Mouse (Mus musculus) 3134 (cell line): ENCODE data around the gene 4921530L21Rik.

ENCODE experiments used
- DNase-seq: peaks from one replicate; pipeline ENCODE4 v3.0.0-alpha.2; 2011; ENCODE audit warnings: low spot score; ENCODE audit not compliant: insufficient read length; ENCODE audit errors: extremely low read depth

Gene 4921530L21Rik

DNA sequence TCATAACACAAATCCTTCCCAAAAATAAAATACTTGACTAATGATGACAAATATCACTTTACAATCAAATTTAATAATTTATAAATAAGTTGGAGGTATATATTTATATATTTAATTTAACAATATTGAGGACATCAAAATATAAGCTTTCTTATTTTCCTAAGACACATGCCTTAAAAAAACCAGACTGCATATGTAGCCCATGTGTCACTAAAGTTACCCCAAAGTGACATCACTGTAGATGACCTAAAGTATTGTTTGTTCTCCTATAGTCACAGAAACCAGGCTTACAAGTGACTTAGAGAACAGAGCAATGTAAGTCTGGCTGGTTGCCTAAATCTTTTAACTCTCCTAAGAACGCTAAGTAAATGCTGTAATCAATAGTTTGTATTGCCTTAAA, at the start of gene 4921530L21Rik:
TSS of gene 4921530L21Rik (plus strand) at position 301 of the 400 bp plus-strand sequence.
- DNase-seq, result no peak

DNA sequence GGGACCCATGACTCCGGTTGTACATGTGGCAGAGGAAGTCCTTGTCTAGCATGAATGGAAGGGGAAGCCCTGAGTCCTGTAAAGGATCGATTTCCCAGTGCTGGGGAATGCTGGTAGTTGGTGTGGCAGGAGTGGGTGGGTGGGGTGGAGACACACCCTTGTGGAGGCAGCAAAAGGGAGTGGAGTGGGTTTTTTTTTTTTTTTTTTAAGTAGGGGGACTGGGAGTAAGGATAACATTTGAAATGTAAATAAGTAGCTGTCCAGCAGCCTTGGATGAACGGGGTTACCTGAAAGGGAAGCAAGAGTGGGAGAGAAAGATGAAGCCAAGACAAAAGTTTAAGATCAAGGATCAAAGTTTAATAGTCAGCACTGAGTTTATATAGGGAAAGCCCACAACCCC, 47.2 kb upstream of the 4921530L21Rik start:
- DNase-seq, result no peak

GRCm38 (mm10) chr14:95862981-95863380, 18.1 kb upstream of the 4921530L21Rik start:
- DNase-seq, result no peak

DNA sequence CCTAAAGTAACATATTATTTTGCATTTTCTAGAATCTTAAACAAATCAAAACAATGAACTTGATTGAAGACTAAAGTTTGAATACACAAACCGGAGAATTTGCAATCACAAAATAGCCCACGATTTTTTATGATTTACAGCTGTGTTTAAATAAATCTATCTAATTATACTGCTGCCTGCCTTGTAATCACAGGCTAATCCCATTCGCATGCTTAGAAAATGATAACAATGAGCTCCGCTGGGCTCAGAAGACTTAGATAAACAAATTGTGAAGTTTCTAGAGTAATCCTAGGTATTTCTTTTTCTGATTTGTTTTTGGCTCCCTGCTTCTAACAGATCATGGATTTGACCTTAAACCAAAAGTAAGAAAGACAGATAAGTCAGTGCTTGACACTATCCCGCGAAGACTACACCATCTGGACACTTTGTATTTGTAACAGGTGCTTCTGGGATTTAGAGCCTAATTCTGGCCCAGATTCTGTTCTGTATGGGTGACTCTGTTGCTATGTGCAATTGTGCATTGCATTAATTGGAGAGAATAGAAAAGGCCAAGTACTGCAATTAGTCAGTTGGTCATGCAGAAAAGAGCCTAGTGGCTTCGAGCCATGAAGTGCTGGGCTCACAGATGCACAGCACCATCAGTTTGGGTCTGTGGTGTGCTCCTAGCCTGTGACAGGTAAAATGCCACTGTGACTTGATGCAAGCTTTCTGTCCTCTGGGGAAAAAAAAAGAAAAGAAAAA, 15.2 kb upstream of the 4921530L21Rik start:
- DNase-seq, result no peak

GRCm38 (mm10) chr14:95872020-95872419, 9.0 kb upstream of the 4921530L21Rik start:
- no peak for DNase-seq

DNA sequence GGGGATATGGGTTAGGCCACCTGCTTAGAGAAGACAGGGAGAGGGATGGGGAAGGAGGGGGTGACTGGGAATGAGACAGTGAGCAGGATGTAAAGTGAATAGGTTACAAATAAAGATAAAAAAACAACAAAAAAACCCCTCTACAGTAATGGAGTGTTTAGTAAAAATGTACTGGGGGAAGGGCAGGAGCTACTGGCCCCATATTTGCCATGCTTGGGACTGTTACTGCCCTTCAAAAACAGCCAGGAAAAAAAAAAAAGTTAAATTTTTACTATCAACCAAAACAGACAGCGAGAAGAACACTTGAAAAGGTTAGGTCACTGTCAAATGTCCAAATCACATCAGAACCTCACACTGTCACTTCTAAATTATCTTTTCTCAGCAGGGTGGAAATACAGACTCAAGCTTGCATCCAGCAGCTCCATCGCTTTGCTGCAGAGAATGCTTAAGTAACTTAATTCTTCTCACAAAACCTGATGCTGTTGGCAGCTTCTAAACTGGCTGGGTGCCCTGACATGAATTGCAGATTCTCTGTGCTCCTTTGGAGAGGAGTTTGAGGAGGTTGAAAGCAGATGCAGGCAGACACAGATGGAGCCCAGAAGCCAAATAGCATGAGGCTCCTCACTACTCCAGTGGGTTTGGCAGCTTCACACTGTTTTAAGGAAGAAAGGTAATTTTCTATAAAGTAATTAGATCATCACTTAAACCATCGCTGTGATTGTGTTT, 4.1 kb upstream of the 4921530L21Rik start:
- DNase-seq, result no peak

DNA sequence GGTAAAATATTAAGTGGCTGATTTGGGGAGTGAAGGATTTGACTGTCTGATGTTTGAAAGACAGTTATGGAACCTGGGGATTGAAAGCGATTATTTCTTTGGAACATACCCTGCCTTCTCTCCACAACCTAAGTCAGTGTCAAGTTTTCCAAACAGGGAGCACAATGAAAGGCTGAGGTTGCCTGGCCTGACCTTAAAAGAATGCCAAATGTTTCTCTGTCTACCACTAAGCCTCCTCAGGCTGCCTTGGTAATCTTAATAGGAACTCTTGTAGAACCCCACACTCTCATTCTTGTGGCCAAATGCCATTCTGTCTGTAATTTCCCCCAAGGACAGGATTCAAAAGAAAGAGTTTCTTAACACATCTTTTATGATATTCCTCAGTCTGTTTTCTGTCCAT, 3.5 kb upstream of the 4921530L21Rik start:
- no peak for DNase-seq

DNA sequence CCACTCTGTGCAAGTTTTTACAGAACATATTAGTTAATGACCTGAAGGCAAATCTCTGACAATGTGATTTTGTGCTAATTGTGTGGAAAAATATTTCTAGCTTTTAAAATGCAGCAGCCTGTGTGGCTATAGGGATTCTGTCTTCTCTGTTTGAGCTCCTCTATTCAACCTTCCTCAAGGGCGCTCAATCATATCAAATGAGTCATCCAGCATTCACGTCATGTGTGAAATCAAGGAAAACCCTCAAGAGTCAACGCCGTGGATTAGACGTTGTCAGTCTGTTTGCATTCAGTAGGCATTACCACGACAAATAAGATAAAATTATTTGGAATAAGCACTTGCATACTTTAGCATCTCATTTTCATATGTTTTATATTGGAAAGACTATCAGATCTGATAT, 18.4 kb downstream of the 4921530L21Rik start:
- DNase-seq, result no peak

DNA sequence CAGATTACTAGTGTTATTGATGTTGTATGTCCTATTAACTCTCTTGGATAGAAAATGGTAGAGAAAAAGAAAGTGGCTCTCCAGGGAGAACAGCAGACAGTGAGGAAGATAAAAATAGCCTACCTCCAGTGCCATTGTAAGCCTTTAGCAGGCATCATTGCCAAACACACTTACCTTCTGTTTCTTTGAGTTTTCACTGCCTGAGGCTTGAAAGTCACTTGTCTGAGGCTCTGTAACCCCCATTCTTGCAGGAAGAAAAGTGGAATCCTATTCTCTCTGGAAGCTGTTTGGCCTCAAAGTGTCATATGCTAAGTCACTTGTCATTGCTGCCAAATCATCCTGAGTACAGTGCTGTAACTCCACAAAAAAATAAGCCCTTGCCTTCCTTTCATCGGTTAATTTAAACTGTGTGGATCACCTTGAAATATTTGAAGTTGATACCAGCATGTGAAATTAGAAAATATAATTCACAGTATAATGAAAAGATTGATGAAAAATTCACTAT, 23.6 kb downstream of the 4921530L21Rik start:
- no peak for DNase-seq

DNA sequence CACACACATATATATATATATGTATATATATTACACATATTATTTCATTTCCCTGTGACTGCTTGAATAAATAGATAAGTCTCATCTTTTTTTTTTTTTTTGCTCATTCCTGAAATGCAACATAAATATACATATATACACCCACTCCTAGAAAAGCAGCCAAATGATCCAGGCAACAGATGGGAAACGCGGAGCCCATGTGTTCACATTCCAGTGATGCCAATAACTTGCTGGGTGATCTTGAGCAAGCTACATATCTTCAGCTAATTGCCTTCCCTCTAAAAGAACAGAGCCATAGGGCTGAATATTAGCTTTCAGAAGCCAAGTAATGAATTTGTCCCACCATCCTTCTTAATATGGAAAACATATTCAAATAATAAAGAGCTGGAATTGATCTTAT, 32.2 kb downstream of the 4921530L21Rik start:
- no peak for DNase-seq

- DNase-seq, result no peak
These were observed 45.7 kb downstream of the 4921530L21Rik start for GRCm38 (mm10) chr14:95926742-95927141.

GRCm38 (mm10) chr14:95927810-95928785, 47.0 kb downstream of the 4921530L21Rik start:
- no peak for DNase-seq
